Mouse (Mus musculus) E14TG2a.4 (cell line): ENCODE measurements around the gene Nr4a3.

Experiments
- H3K27me3 ChIP-seq: 2 replicates; pipeline ENCODE4 v1.6.1; 2014; ENCODE audit warnings: low read length, control low read depth; ENCODE audit not compliant: insufficient read depth
- H3K36me3 ChIP-seq: 2 replicates; pipeline ENCODE4 v1.6.1; 2014; ENCODE audit warnings: low read length, control low read depth; ENCODE audit not compliant: insufficient read depth
- H3K4me1 ChIP-seq: replicated peaks from 2 replicates; pipeline ENCODE4 v1.6.1; 2014; ENCODE audit warnings: low read depth, low read length, control low read depth
- H3K4me3 ChIP-seq: replicated peaks from 2 replicates; pipeline ENCODE4 v1.5.1; 2014; ENCODE audit warnings: mild to moderate bottlenecking, low read length
- H3K9me3 ChIP-seq: 2 replicates; pipeline ENCODE4 v1.6.1; 2014; ENCODE audit warnings: low read length, control low read depth
- CTCF ChIP-seq: conservative IDR thresholded peaks from 2 replicates; pipeline ENCODE4 v1.5.1; 2014; ENCODE audit warnings: low read length
- NANOG ChIP-seq: IDR thresholded peaks from 2 replicates; pipeline ENCODE4 v1.6.1; 2014; ENCODE audit warnings: borderline replicate concordance, low read length, mixed read lengths
- POU5F1 ChIP-seq: IDR thresholded peaks from 2 replicates; pipeline ENCODE4 v1.6.1; 2014; ENCODE audit warnings: low read length, borderline replicate concordance

Nr4a3 gene

GRCm38 (mm10) chr4:48047766-48048371, 2.9 kb downstream of the Nr4a3 start:
- peaks cover 94% of the 10 kb centered on the region for H3K27me3 ChIP-seq
- peaks cover 57% of the 10 kb centered on the region for H3K4me1 ChIP-seq
- TF ChIP-seq CTCF: no peak; the same call in 1 of the 2 replicates
- TF ChIP-seq POU5F1: no peak
- no peak for TF ChIP-seq NANOG
- peak overlapping the region; percentile 62 for H3K4me3 ChIP-seq
- H3K9me3 ChIP-seq: no peaks in the 10 kb centered on the region
- H3K36me3 ChIP-seq: no peaks in the 10 kb centered on the region

- peak overlapping the region; percentile 62 for H3K4me3 ChIP-seq
- TF ChIP-seq CTCF: no peak
- no peak for TF ChIP-seq NANOG
- no peak for TF ChIP-seq POU5F1
- H3K27me3 ChIP-seq: peaks cover 99% of the 10 kb centered on the region
- no peaks in the 10 kb centered on the region for H3K9me3 ChIP-seq
- peaks cover 54% of the 10 kb centered on the region for H3K4me1 ChIP-seq
- H3K36me3 ChIP-seq: no peaks in the 10 kb centered on the region
Measured at GRCm38 (mm10) chr4:48048456-48049315, 3.7 kb downstream of the Nr4a3 start.

GRCm38 (mm10) chr4:48050020-48050419, 5.1 kb downstream of the Nr4a3 start:
- Histone ChIP-seq H3K9me3 (no peaks in the 10 kb centered on the region), H3K36me3 (no peaks in the 10 kb centered on the region), H3K27me3 (peaks cover 95% of the 10 kb centered on the region), H3K4me3 (no peak overlapping the region), H3K4me1 (peaks cover 46% of the 10 kb centered on the region)
- TF ChIP-seq CTCF (no peak), POU5F1 (no peak), NANOG (no peak)

- H3K27me3 ChIP-seq: peaks cover 91% of the 10 kb centered on the region
- no peak overlapping the region for H3K4me3 ChIP-seq
- TF ChIP-seq POU5F1 (no peak), CTCF (no peak), NANOG (no peak)
Measured at GRCm38 (mm10) chr4:48050442-48050841, 5.5 kb downstream of the Nr4a3 start.

GRCm38 (mm10) chr4:48051086-48051673, 6.2 kb downstream of the Nr4a3 start:
- TF ChIP-seq CTCF (no peak), POU5F1 (no peak), NANOG (no peak)

More at GRCm38 (mm10) chr4:48050442-48050841, 5.5 kb downstream of the Nr4a3 start:
- H3K4me1 ChIP-seq: peaks cover 45% of the 10 kb centered on the region
- no peaks in the 10 kb centered on the region for H3K9me3 ChIP-seq
- H3K36me3 ChIP-seq: no peaks in the 10 kb centered on the region

GRCm38 (mm10) chr4:48051674-48052121, 6.7 kb downstream of the Nr4a3 start:
- Histone ChIP-seq H3K27me3 (peaks cover 78% of the 10 kb centered on the region), H3K36me3 (no peaks in the 10 kb centered on the region), H3K4me1 (peaks cover 33% of the 10 kb centered on the region), H3K4me3 (peak overlapping the region; percentile 71), H3K9me3 (no peaks in the 10 kb centered on the region; the same call in 1 of the 2 replicates)
- TF ChIP-seq NANOG (no peak), CTCF (no peak)

More at GRCm38 (mm10) chr4:48051086-48051673, 6.2 kb downstream of the Nr4a3 start:
- Histone ChIP-seq H3K4me3 (peak overlapping the region; percentile 71), H3K9me3 (no peaks in the 10 kb centered on the region; the same call in 1 of the 2 replicates), H3K27me3 (peaks cover 83% of the 10 kb centered on the region), H3K4me1 (peaks cover 39% of the 10 kb centered on the region), H3K36me3 (no peaks in the 10 kb centered on the region)

- H3K27me3 ChIP-seq: peaks cover 8% of the 10 kb centered on the region; the same call in 1 of the 2 replicates
- H3K4me1 ChIP-seq: no peaks in the 10 kb centered on the region
- no peak overlapping the region for H3K4me3 ChIP-seq
- H3K36me3 ChIP-seq: no peaks in the 10 kb centered on the region
- H3K9me3 ChIP-seq: no peaks in the 10 kb centered on the region
- TF ChIP-seq CTCF (no peak), POU5F1 (no peak), NANOG (no peak)
Measured at GRCm38 (mm10) chr4:48061716-48062115, 16.8 kb downstream of the Nr4a3 start.

GRCm38 (mm10) chr4:48064311-48064710, 19.4 kb downstream of the Nr4a3 start:
- H3K4me1 ChIP-seq: no peaks in the 10 kb centered on the region
- peaks cover 8% of the 10 kb centered on the region; the same call in 1 of the 2 replicates for H3K27me3 ChIP-seq
- no peak overlapping the region for H3K4me3 ChIP-seq
- H3K9me3 ChIP-seq: no peaks in the 10 kb centered on the region
- H3K36me3 ChIP-seq: no peaks in the 10 kb centered on the region
- TF ChIP-seq POU5F1: no peak
- TF ChIP-seq NANOG: no peak
- no peak for TF ChIP-seq CTCF
